Mouse (Mus musculus) cerebellum, adult 2 months (tissue): ENCODE results near the gene Nos2. TPM values are rescaled to one million over a fixed set of nuclear protein-coding genes. Genes with fewer than 3 reads are reported as not detected.

Experiments
- DNase-seq, 2 experiments: peaks; one replicate each; pipeline ENCODE4 v3.0.0; 2021
- H3K27ac ChIP-seq: fragments of 200-500 bp; 2 replicates; pipeline ENCODE4 v1.5.1; 2012; ENCODE audit warnings: low read length, control low read depth, inconsistent platforms; ENCODE audit not compliant: insufficient read depth
- H3K27me3 ChIP-seq: fragments of 200-500 bp; 2 replicates; pipeline ENCODE4 v1.6.1; 2012; ENCODE audit warnings: inconsistent platforms, mild to moderate bottlenecking, low read length, moderate library complexity; ENCODE audit not compliant: control insufficient read depth, insufficient read depth
- H3K4me1 ChIP-seq: fragments of 200-500 bp; 2 replicates; pipeline ENCODE4 v1.6.1; 2011; ENCODE audit warnings: low read length; ENCODE audit not compliant: control insufficient read depth, insufficient read depth
- H3K4me3 ChIP-seq: fragments of 200-500 bp; replicated peaks from 2 replicates; pipeline ENCODE3; 2011; ENCODE audit warnings: mild to moderate bottlenecking, low read depth, low read length, control low read depth; ENCODE audit not compliant: insufficient read depth
- CTCF ChIP-seq: fragments of 200-500 bp; IDR thresholded peaks from 2 replicates; pipeline ENCODE4 v1.5.1; 2011; ENCODE audit warnings: low read depth, mild to moderate bottlenecking, control low read depth, low read length, moderate library complexity, borderline replicate concordance; ENCODE audit not compliant: insufficient read depth
- POLR2A ChIP-seq: fragments of 200-500 bp; IDR thresholded peaks from 2 replicates; pipeline ENCODE4 v1.6.1; 2011; ENCODE audit warnings: low read length, control low read depth, borderline replicate concordance; ENCODE audit not compliant: insufficient read depth
- WGBS: fragments of 180-500 bp; shearing (Covaris S2); methylation state at CpG from one replicate; pipeline ENCODE4 v1.1.7; 2018; 5-methylcytosine and 5-hydroxymethylcytosine counted together
- polyA plus RNA-seq: library from polyadenylated mRNA; depleted of rRNA; stranded (reverse); fragments of >200 nt; gene quantifications from 2 replicates; pipeline ENCODE4 v1.2.3, GENCODE M21; 2012; rRNA removed

Nos2 gene
- polyA plus RNA-seq, result 0.63 and 0.65 TPM in 2 replicates

- TF ChIP-seq CTCF, result no peak
- TF ChIP-seq POLR2A, result no peak
- Histone ChIP-seq H3K27me3 (peaks cover 4% of the 10 kb centered on the region; the same call in 1 of the 2 replicates), H3K27ac (no peak within 1 kb of the TSS), H3K4me1 (0 out of 2 replicates have a peak, but pooled peaks cover 4% of the 10 kb centered on the region), H3K4me3 (no peak within 1 kb of the TSS)
- WGBS, result 19% methylated on average over 6 of the region's 6 CpGs
- DNase-seq, result no peak
Measured at GRCm38 (mm10) chr11:78920411-78920939, at the start of gene Nos2. Gene Nos2 (plus strand): TSS chr11:78920787.

GRCm38 (mm10) chr11:78870891-78871290 lies 49.7 kb upstream of the Nos2 start:
- WGBS, result 85% methylated on average over 4 of the region's 4 CpGs
- no peak for DNase-seq
- H3K27ac ChIP-seq, result no peak overlapping the region
- no peak overlapping the region for H3K4me3 ChIP-seq
- TF ChIP-seq POLR2A, result no peak
- TF ChIP-seq CTCF, result no peak
- H3K4me1 ChIP-seq, result no peaks in the 10 kb centered on the region
- H3K27me3 ChIP-seq, result no peaks in the 10 kb centered on the region

- H3K27ac ChIP-seq, result no peak overlapping the region
- no peak overlapping the region for H3K4me3 ChIP-seq
- no peaks in the 10 kb centered on the region for H3K27me3 ChIP-seq
- no peak for DNase-seq
- no peaks in the 10 kb centered on the region for H3K4me1 ChIP-seq
- WGBS, result 55% methylated on average over 2 of the region's 2 CpGs
- TF ChIP-seq POLR2A (no peak), CTCF (no peak)
Measured at GRCm38 (mm10) chr11:78872782-78873181, 47.8 kb upstream of the Nos2 start.

GRCm38 (mm10) chr11:78879727-78880126 lies 40.9 kb upstream of the Nos2 start:
- TF ChIP-seq POLR2A (no peak), CTCF (no peak)
- no peak overlapping the region for H3K4me3 ChIP-seq
- WGBS, result 97% methylated on average over 3 of the region's 3 CpGs
- no peak overlapping the region for H3K27ac ChIP-seq
- DNase-seq, result no peak
- H3K27me3 ChIP-seq, result no peaks in the 10 kb centered on the region
- no peaks in the 10 kb centered on the region for H3K4me1 ChIP-seq

- TF ChIP-seq POLR2A (no peak), CTCF (no peak)
- 70% methylated on average over 1 of the region's 1 CpGs for WGBS
- Histone ChIP-seq H3K27me3 (no peaks in the 10 kb centered on the region), H3K4me3 (no peak overlapping the region), H3K4me1 (no peaks in the 10 kb centered on the region), H3K27ac (no peak overlapping the region)
- DNase-seq, result peak in 1 of 2 experiments; percentile 7
Measured at GRCm38 (mm10) chr11:78886693-78887092, 33.9 kb upstream of the Nos2 start.

- peak overlapping the region; percentile 23 for H3K4me3 ChIP-seq
- TF ChIP-seq POLR2A, result no peak
- no peak for TF ChIP-seq CTCF
- no peak overlapping the region for H3K27ac ChIP-seq
- no peaks in the 10 kb centered on the region for H3K27me3 ChIP-seq
- no peaks in the 10 kb centered on the region for H3K4me1 ChIP-seq
- WGBS, result 22% methylated on average over 9 of the region's 9 CpGs
- peak; percentile 78 to 81 for DNase-seq
Measured at GRCm38 (mm10) chr11:78887102-78887971, 33.2 kb upstream of the Nos2 start.

- 73% methylated on average over 4 of the region's 4 CpGs for WGBS
Measured at GRCm38 (mm10) chr11:78889156-78889555, 31.4 kb upstream of the Nos2 start.

More at GRCm38 (mm10) chr11:78889156-78889555, 31.4 kb upstream of the Nos2 start:
- no peaks in the 10 kb centered on the region for H3K4me1 ChIP-seq
- TF ChIP-seq POLR2A (no peak), CTCF (no peak)
- no peak overlapping the region for H3K27ac ChIP-seq
- no peak overlapping the region for H3K4me3 ChIP-seq
- no peaks in the 10 kb centered on the region for H3K27me3 ChIP-seq
- DNase-seq, result no peak
